Mouse (Mus musculus) T-helper 2 cell (primary cell): ENCODE results near the gene Jade2.

Experiments
- in situ Hi-C: fragments of 300-600 bp; cut with MboI, MseI; formaldehyde crosslinking; loops from one replicate; pipeline ENCODE4 v1.15.1; 2025; ENCODE audit warnings: high pct_unique_total_duplicates

The Jade2 gene

DNA sequence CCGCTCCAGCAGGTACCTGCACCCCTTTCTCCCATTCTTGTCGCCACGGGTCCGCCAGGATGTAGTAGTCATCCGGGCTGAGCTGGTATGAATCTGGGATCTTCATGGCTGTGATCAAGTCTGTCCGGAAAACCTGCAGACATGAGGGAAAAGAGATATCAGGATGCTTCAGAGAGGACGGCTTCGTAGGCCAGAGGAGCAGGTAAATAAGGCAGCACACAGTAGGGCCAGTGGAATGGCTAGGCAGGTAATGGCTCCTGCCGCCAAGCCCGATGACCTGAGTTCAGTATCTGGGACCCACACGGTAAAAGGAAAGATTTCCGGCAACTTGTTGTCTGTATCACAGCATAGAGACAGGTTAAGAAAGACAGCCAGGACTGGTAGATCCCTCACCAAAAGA lies 21.9 kb downstream of the Jade2 start:
- in situ Hi-C loops, result no loop called here

DNA sequence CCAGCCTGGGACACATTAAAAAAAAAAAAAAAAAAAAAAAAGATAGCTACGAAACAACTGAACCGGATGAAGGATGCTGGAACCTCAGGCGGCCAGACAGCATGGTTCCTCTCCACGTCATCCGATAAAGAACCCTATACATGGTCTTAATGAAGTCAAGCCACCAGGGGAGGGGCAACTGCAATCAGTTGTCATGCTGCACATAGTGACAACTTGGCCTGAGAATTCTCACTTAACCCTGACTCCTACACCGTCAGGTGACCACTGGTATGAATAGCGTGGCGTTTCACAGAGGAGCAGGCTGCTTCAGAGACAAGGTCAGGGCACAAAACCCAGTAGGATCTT lies 23.4 kb downstream of the Jade2 start:
- in situ Hi-C loops, result no loop called here

DNA sequence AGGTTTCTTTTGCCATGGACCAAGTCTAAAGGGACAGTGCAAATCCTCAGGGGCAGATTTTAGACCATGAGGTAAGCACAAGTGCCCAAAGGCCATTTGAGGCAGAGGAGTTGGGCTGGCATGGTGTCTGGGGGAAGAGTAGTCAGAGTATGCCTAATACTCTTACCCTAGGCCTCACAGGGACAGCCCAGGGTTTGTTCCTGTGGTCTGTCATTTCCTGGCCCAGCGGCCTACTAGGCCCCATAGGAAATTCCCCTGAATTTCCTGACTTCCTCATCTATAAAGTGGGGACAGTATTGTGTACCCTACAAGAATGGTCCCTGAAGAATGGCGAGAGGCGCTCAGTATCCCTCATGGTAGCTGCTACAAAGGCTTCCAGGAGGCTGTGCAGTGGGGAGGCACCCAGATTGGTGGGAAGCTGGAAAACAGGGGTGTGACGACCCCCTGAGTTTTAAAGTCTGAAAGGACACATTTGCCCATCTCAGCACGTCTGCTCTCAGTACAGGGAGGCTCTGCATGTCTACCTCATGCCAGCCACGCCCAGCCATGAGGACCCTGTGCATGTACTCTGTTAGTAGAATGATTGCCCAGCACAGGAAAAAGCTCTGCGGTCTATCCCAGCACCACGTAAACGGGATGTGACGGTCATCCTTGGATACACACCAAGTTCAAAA lies 23.9 kb downstream of the Jade2 start:
- in situ Hi-C loops, result no loop called here

GRCm38 (mm10) chr11:51832992-51833391 lies 24.5 kb downstream of the Jade2 start:
- in situ Hi-C loops, result no loop called here

GRCm38 (mm10) chr11:51831962-51832909 lies 25.2 kb downstream of the Jade2 start:
- in situ Hi-C loops, result no loop called here

GRCm38 (mm10) chr11:51824867-51825424 lies 32.5 kb downstream of the Jade2 start:
- in situ Hi-C loops, result loop anchor here (10.0 to 25.0 kb wide), 2 partner anchors 162 to 300 kb away; no protein-coding TSS in a partner anchor

- in situ Hi-C loops, result loop anchor here (10.0 to 25.0 kb wide), 2 partner anchors 163 to 301 kb away; no protein-coding TSS in a partner anchor
Observed at GRCm38 (mm10) chr11:51823963-51824753, 33.3 kb downstream of the Jade2 start.

DNA sequence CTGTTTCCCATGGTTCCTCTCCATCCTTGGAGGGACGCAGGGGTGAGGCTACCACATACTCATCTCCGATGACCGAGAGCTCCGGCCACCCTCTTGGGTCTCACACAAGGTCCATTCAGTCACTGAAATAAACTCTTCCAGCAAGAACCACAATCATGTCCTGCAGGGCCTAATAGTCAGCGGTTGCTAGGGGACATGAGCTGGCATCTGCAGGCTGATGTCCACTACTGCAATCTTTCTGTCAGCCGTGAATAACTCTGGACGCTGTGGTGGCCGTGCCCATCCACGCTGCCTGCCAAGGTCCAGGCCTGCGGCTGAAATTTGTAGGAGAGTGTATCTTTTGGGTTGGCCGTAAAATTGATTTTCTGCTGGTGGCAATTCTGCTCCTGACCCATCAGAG lies 34.2 kb downstream of the Jade2 start:
- in situ Hi-C loops, result loop anchor here (10.0 to 25.0 kb wide), 2 partner anchors 164 to 302 kb away; no protein-coding TSS in a partner anchor

GRCm38 (mm10) chr11:51822736-51823135 lies 34.7 kb downstream of the Jade2 start:
- in situ Hi-C loops, result loop anchor here (10.0 to 25.0 kb wide), 2 partner anchors 165 to 302 kb away; no protein-coding TSS in a partner anchor

DNA sequence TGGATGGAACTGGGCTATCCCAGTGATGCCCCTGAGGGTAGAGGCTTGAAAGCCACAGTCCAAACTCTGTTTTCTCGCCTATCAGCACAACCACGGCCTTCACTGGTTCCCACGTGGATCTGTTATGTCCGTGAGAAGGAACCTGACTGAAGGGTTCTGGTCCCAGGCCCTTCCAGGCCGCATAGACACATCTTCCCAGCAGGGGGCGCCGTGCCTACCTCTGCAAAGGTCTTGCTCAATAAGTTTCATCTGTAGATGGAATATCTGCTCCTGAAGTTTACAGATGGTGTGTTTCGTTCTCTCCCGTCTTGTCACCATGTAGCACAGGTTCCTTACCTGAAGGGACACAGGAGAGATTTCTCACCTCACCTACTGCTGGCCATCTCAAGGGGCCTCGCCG lies 36.6 kb downstream of the Jade2 start:
- in situ Hi-C loops, result loop anchor here (10.0 to 25.0 kb wide), 2 partner anchors 166 to 304 kb away; no protein-coding TSS in a partner anchor

GRCm38 (mm10) chr11:51819964-51820363 lies 37.5 kb downstream of the Jade2 start:
- in situ Hi-C loops, result loop anchor here (5.0 to 25.0 kb wide), 3 partner anchors 167 to 402 kb away; no protein-coding TSS in a partner anchor

- in situ Hi-C loops, result loop anchor here (5.0 to 25.0 kb wide), 2 partner anchors 168 to 403 kb away; no protein-coding TSS in a partner anchor
Observed at GRCm38 (mm10) chr11:51818837-51819236, 38.6 kb downstream of the Jade2 start.

DNA sequence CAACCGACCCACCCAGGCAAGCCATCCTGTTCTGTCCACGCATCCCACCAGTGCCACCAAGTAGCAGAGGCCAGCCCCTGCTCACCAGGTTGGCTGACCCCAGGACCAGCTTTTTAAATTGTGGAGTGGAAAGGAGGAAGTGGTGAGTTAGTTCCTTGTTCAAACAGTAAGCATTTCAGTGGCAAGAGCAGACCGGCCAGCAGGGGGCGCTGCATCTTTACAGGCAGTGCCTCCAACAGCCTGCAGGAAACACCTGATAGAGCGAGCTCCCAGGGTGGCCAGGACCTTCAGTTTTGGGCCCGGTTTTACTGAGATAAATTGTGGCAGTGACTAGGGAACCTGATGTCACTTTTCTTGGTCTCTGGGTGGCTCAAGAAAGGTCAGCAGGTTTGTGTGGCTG lies 39.7 kb downstream of the Jade2 start:
- in situ Hi-C loops, result loop anchor here (5.0 to 25.0 kb wide), 2 partner anchors 170 to 405 kb away; no protein-coding TSS in a partner anchor

GRCm38 (mm10) chr11:51812022-51812546 lies 45.4 kb downstream of the Jade2 start:
- in situ Hi-C loops, result loop anchor here (25.0 kb wide), 1 partner anchor 175 kb away; no protein-coding TSS in a partner anchor

DNA sequence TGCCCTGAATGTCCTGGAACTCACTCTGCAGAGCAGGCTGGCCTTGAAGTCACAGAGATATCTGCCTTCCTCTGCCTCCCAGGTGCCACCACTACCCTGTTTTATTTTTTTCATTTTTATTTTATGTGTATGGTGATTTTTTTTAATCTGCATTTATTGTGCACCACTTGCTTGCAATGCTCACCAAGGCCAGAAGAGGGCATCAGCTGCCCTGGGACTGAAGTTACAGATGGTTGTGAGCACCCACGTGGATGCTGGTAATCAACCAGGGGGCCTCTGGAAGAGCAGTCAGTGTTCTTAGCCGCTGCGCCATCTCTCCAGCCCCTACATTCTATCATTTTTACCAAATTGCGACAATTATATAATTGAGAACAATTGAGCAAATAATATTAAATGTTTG lies 46.2 kb downstream of the Jade2 start:
- in situ Hi-C loops, result loop anchor here (25.0 kb wide), 1 partner anchor 176 kb away; no protein-coding TSS in a partner anchor

GRCm38 (mm10) chr11:51809632-51810224 lies 47.7 kb downstream of the Jade2 start:
- in situ Hi-C loops, result loop anchor here (5.0 to 25.0 kb wide), 2 partner anchors 52 to 178 kb away; no protein-coding TSS in a partner anchor

GRCm38 (mm10) chr11:51807108-51807879 lies 50.2 kb downstream of the Jade2 start:
- in situ Hi-C loops, result loop anchor here (5.0 to 25.0 kb wide), 2 partner anchors 50 to 180 kb away; no protein-coding TSS in a partner anchor

DNA sequence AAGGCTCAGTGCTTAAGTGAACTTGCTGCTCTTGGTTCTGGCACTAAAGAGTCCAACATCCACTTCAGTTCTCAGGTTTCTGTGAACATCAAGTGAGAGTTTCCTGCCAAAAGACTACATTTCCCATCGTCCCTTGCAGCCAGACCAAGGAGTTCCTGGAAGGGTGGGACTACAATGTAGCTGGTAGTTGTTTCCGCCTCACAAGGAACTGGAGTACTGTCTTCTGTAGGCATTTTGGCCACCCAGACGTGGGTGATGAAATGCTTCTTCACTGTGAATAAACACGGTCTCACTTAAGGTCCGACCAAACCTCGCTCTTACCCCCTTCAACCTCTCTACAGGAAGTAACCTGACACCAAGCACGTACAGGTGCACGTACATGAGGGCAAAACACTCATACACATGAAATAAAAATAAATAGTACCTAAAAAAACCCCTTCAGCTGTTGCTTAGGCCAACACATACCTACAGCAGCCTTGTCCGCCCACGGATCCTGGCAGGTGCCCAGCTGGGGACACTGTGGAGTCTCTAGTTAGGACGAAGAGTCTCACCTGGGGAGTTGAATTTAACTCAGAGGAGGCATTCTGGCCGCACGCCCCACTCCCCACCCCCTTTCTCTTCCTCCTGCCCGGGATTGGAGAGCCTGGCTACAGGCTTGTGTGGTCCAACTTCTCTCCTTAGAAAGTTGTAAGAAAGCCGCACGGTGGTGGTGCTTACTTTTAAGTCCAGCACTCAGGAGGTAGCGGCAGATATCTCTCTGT lies 52.1 kb downstream of the Jade2 start:
- in situ Hi-C loops, result loop anchor here (5.0 to 25.0 kb wide), 2 partner anchors 48 to 182 kb away; no protein-coding TSS in a partner anchor
